Mouse (Mus musculus) liver, embryonic 14.5 days (tissue): ENCODE data around the gene Pla2g4d.

Source experiments
- CTCF ChIP-seq: IDR thresholded peaks from 2 replicates; pipeline ENCODE4 v1.5.1; 2016; ENCODE audit warnings: antibody characterized with exemption, low read depth, control low read depth
- EP300 ChIP-seq: IDR thresholded peaks from 2 replicates; pipeline ENCODE4 v1.6.1; 2016; ENCODE audit warnings: antibody characterized with exemption, low read depth

DNA sequence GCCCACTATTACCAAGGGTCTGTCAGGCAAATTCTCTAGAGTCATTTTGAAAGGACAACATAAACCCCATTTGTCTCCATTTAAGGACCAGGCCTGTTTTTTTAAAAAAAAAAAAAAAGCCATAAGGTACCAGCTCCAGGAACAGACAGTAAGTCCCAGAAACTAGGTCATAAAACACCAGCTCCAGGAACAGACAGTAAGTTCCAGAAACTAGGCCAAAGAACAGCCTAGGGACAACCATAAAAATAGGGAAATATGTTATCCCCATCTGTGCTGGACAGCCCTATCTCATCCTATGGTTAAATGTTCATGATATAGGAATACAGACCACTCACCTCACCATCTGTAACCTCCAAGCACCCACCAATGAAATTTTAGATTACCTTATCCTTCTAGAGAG, 32.7 kb downstream of the Pla2g4d start:
- no peak for TF ChIP-seq EP300
- TF ChIP-seq CTCF = no peak
